Mouse (Mus musculus) neural tube, embryonic 14.5 days (tissue): ENCODE results near the gene Crip1. TPM values are rescaled to one million over a fixed set of nuclear protein-coding genes. Genes with fewer than 3 reads are reported as not detected.

Experiments used
- ATAC-seq: fragments of 200-750 bp; cut with Nextera tagmentation; 2 replicates; pipeline ENCODE4 v1.8.0; 2017; ENCODE audit warnings: low read depth, mild to moderate bottlenecking, moderate TSS enrichment, moderate library complexity
- H3K27ac ChIP-seq: fragments of 300-500 bp; sonication (generic); 2 replicates; pipeline ENCODE4 v1.5.1; 2014; ENCODE audit warnings: low read depth, mild to moderate bottlenecking, control low read depth, low read length, moderate library complexity, mixed read lengths
- H3K27me3 ChIP-seq: fragments of 300-500 bp; sonication (generic); 2 replicates; pipeline ENCODE4 v1.6.1; 2014; ENCODE audit warnings: low read length; ENCODE audit not compliant: control insufficient read depth, insufficient read depth
- H3K36me3 ChIP-seq: fragments of 300-500 bp; sonication (generic); 2 replicates; pipeline ENCODE4 v1.6.1; 2014; ENCODE audit warnings: low read length, mixed read lengths; ENCODE audit not compliant: control insufficient read depth, insufficient read depth
- H3K4me1 ChIP-seq: fragments of 300-500 bp; sonication (generic); 2 replicates; pipeline ENCODE4 v1.6.1; 2014; ENCODE audit warnings: low read length; ENCODE audit not compliant: control insufficient read depth, insufficient read depth
- H3K4me2 ChIP-seq: fragments of 300-500 bp; sonication (generic); 2 replicates; pipeline ENCODE4 v1.6.1; 2014; ENCODE audit warnings: mild to moderate bottlenecking, low read depth, low read length, control low read depth
- H3K4me3 ChIP-seq: fragments of 300-500 bp; sonication (generic); 2 replicates; pipeline ENCODE4 v1.5.1; 2014; ENCODE audit warnings: low read depth, low read length, control low read depth, mixed read lengths
- H3K9ac ChIP-seq: fragments of 300-500 bp; sonication (generic); replicated peaks from 2 replicates; pipeline ENCODE4 v1.6.1; 2014; ENCODE audit warnings: low read depth, mild to moderate bottlenecking, control low read depth, low read length, mixed read lengths
- H3K9me3 ChIP-seq: fragments of 300-500 bp; sonication (generic); 2 replicates; pipeline ENCODE4 v1.6.1; 2016; ENCODE audit warnings: low read length; ENCODE audit not compliant: control insufficient read depth
- WGBS: fragments of 180-500 bp; shearing (Covaris S2); extraction: QIAGEN DNeasy Blood & Tissue Kit; methylation state at CpG from one replicate; pipeline ENCODE4 v1.1.7; 2014; 5-methylcytosine and 5-hydroxymethylcytosine counted together
- polyA plus RNA-seq: library from polyadenylated mRNA; unstranded; fragments of >200 nt; fragmentation: Nextera tagmentation; extraction: Ambion mirVana; gene quantifications from 2 replicates; pipeline ENCODE4 v1.2.1, GENCODE M21; 2014

The Crip1 gene
- polyA plus RNA-seq, 1 experiment from 2014 or later = 11.7 TPM

DNA sequence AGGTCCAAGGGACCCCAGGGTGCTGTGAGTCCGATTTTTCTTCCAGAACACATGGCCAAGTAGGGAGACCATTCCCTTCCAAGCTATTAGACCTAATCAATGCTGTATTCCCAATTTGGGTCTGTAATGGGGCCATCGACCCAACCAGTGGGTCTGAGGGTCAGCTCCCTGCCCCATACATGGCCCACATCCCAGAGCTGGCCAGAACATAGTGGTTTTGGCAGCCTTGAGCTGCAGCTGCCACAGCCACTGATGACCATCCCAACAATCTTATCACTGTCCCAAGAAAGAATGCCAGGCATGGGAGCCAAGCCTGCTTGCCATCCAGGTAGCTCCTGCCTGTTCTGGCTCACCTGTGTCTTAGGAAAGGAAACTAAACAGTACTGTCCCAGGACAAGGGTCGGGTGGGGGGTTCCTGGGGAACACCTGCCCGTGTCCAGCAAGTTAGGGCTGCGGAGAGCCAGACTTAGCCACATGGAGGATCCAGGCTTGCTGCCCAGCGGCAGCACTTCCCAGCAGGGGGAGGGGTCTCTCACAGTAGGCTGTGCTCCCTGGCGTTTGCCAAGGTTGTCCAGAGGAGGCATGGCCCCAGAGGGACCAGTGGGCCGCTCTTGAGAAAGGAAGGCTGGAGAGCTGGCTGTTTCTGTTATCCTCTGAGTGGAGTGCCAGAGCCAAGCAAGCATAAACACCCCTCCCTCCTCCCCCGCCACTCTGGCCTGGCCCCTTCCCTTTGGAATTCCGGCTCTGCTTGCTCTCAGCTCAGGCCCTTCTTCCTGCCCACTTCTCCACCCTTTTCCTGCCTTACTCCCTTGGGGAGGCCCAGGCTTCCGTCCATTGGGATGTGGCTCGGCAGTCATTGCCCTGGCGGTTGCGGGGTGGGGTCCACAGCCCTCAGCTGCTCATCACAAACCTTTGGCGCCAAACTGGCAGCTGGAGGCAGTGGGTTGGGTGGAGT, 3.8 kb upstream of the Crip1 start:
- Histone ChIP-seq H3K9me3 (no peaks in the 10 kb centered on the region), H3K27ac (peak overlapping the region; percentile 64), H3K4me2 (peak overlapping the region; percentile 68), H3K4me3 (peak overlapping the region; percentile 65), H3K36me3 (peaks cover 4% of the 10 kb centered on the region; the same call in 1 of the 2 replicates), H3K9ac (peak overlapping the region; percentile 68), H3K27me3 (no peaks in the 10 kb centered on the region), H3K4me1 (peaks cover 35% of the 10 kb centered on the region)
- no peak for ATAC-seq
- WGBS = 19% methylated on average over 15 of the region's 15 CpGs

DNA sequence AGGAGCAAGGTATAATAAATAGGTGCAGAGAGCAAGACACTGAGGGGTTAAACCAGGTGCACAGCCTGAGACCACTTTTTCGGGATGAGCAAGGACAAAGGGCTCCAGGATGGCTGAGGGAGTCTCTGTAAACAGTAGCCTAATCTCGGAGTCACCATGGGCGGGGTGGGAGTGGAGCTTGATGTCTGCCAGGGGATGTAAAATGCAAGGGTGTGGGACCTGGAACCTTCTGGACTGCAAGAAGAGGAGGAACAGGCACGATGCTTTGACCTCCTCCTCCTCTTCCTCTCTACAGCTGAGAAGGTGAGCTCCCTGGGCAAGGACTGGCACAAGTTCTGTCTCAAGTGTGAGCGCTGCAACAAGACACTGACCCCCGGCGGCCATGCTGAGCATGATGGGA, 3.0 kb upstream of the Crip1 start:
- Histone ChIP-seq H3K9me3 (no peaks in the 10 kb centered on the region), H3K27ac (no peak overlapping the region), H3K36me3 (no peaks in the 10 kb centered on the region), H3K4me3 (peak overlapping the region; percentile 65; the same call in 1 of the 2 replicates), H3K4me2 (peak overlapping the region; percentile 68), H3K9ac (no peak overlapping the region), H3K27me3 (no peaks in the 10 kb centered on the region), H3K4me1 (peaks cover 35% of the 10 kb centered on the region)
- no peak for ATAC-seq
- 64% methylated on average over 7 of the region's 7 CpGs for WGBS

DNA sequence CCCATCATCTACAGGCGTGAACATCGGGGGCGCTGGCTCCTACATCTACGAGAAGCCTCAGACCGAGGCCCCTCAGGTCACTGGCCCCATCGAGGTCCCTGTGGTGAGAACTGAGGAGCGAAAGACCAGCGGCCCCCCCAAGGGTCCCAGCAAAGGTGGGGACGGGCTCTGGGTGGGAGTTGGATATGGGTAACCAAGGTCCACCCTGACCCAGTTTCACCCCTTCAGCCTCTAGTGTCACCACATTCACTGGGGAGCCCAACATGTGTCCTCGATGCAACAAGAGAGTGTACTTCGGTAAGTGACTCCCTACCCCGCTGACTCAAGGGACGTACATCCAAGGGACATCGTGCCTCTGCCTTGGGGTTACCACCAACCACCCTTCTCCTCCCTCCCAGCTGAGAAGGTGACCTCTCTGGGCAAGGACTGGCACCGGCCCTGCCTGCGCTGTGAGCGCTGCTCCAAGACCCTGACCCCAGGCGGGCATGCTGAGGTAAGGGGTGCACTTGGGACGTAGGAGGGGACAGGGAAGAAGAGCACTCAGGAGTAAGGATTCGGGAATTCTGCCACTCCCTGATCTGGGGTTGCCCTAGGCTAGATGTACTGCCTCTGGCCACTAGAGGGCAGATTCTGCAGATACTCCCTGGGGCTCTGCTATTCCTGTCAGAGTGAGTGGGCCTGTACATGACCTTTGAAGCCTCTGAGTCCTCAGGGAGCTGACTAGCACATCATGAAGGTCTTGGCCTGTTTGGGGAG, 1.9 kb upstream of the Crip1 start:
- no peak for ATAC-seq
- H3K4me3 ChIP-seq = no peak overlapping the region
- H3K9me3 ChIP-seq = no peaks in the 10 kb centered on the region
- no peaks in the 10 kb centered on the region for H3K27me3 ChIP-seq
- H3K9ac ChIP-seq = no peak overlapping the region
- 79% methylated on average over 20 of the region's 20 CpGs for whole genome bisulfite sequencing
- no peak overlapping the region for H3K27ac ChIP-seq
- H3K36me3 ChIP-seq = no peaks in the 10 kb centered on the region
- H3K4me1 ChIP-seq = peaks cover 31% of the 10 kb centered on the region
- no peak overlapping the region for H3K4me2 ChIP-seq

DNA sequence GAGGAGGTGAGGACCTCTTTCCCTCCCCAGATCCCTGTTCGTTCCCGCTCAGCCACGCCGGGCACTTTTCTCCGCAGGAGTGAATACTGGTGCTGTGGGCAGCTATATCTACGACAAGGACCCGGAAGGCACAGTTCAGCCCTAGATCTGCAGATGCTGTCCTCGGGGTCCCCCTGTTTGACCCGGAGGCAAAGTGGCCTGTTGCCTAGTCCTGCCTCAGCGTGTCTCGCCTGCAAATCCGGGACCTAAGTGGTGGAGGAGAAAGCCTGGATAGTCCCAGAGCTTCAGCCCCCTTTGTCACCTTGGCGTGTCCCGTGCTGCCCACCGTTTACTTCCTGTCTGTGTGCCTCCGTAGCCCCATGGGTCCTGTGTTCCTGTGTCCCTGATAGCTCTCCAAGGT, 1.2 kb upstream of the Crip1 start:
- no peak overlapping the region for H3K9ac ChIP-seq
- WGBS = 92% methylated on average over 16 of the region's 16 CpGs
- no peaks in the 10 kb centered on the region for H3K27me3 ChIP-seq
- no peaks in the 10 kb centered on the region for H3K9me3 ChIP-seq
- peaks cover 24% of the 10 kb centered on the region for H3K4me1 ChIP-seq
- H3K36me3 ChIP-seq = no peaks in the 10 kb centered on the region
- H3K27ac ChIP-seq = no peak overlapping the region
- ATAC-seq = no peak
- H3K4me2 ChIP-seq = no peak overlapping the region
- no peak overlapping the region for H3K4me3 ChIP-seq

DNA sequence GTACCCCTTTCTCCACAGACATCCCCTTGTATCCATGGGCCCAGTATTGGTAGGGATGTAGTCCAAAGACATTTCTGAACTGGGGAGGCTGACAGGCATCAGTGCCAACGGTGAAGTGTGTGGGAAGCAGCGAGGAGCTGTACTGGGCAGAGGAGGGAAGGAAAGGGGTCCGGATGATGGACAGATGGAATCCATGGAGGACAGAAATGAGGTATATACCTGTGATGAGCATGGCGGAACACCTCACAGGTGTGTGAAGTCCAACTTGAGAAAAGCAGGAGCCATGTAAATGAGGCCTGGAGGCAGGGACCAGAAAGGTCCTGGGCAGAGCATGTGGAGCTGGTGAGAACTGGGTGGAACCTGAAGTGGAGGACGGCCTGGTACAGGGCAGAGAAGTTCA, 525 bp upstream of the Crip1 start:
- Histone ChIP-seq H3K36me3 (no peaks in the 10 kb centered on the region), H3K4me1 (peaks cover 24% of the 10 kb centered on the region), H3K9me3 (no peaks in the 10 kb centered on the region), H3K9ac (no peak overlapping the region), H3K27ac (no peak overlapping the region), H3K4me3 (no peak overlapping the region), H3K27me3 (no peaks in the 10 kb centered on the region), H3K4me2 (no peak overlapping the region)
- no peak for ATAC-seq
- 91% methylated on average over 5 of the region's 5 CpGs for WGBS

DNA sequence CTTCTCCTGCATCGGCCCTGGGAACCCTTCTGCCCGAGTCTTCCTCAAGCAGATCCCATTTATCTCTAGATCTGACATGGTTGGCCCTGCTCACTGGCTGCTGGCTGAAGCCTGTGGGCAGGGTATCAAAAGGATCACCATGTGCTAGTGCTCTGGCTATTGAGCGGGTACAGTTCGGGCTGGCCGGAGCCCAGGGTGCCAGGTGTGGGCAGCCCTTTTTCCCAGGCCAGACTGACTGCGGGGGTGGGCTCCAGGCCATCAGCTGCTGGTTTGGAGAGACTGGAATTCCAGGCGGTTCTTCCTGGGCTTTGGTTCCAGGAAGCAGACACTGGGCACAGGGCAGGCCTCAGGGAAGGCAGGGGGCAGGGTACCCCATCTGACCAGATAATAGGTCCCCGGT, 1.4 kb downstream of the Crip1 start:
- H3K4me1 ChIP-seq = peaks cover 14% of the 10 kb centered on the region
- no peak for ATAC-seq
- 64% methylated on average over 8 of the region's 8 CpGs for WGBS

DNA sequence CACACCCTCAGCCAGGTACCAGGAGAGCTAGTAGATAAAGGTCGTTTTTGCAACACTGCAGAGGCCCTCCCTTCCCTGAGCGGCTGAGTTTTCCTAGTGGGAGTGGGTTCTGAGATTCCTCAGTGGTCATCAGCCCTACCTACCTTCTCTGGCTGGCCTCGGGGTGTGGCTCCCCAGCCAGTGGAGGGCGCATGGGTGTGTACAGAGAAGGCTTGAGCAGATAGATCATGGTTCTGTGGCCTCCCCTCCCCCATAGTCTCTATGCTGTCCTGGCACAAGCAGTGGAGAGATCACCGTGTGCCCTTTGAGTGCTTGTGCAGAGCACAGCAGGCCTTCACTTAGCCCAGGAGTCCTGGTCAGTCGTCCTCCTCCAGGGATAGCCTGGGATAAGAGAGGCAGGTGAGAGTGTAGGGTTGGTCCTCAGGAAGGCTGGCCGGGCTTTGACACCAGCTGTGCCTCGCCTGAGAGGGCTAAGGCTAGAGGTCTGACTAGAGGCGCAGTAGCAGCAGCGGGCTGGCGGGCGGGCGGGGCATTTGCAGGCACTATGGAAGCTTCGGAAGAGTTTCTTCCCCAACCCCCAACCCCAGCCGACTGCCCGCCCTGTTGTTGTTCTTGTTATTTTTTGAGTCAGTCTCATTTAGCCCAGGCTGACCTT, 2.4 kb downstream of the Crip1 start:
- no peaks in the 10 kb centered on the region for H3K9me3 ChIP-seq
- no peak overlapping the region for H3K27ac ChIP-seq
- no peak overlapping the region for H3K4me2 ChIP-seq
- H3K4me3 ChIP-seq = no peak overlapping the region
- ATAC-seq = no peak
- peaks cover 7% of the 10 kb centered on the region for H3K4me1 ChIP-seq
- no peak overlapping the region for H3K9ac ChIP-seq
- H3K36me3 ChIP-seq = no peaks in the 10 kb centered on the region
- H3K27me3 ChIP-seq = no peaks in the 10 kb centered on the region
- WGBS = 39% methylated on average over 16 of the region's 16 CpGs

More for the DNA sequence above, 1.4 kb downstream of the Crip1 start:
- no peak overlapping the region for H3K27ac ChIP-seq
- H3K36me3 ChIP-seq = no peaks in the 10 kb centered on the region
- H3K4me3 ChIP-seq = no peak overlapping the region
- no peaks in the 10 kb centered on the region for H3K9me3 ChIP-seq
- H3K9ac ChIP-seq = no peak overlapping the region
- H3K27me3 ChIP-seq = no peaks in the 10 kb centered on the region
- no peak overlapping the region for H3K4me2 ChIP-seq

DNA sequence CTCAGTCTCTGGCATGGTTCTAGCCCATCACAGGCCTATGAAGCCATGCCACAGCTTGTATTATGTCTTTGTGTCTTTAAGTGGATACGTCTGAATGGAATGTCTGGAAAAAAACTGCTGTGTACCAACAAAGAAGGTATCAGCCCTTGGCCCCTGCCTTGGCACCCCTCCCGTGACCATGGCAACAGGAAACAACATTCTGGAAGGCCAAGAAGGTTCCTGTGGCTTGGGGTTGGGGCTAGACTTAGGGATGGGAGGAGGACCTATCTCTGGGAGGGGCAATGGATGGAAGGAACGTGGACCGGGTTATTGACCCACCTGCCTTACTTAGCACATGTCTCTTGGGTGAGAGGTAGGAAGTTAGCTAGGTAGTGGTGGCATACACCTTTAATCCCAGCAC, 3.2 kb downstream of the Crip1 start:
- no peaks in the 10 kb centered on the region for H3K9me3 ChIP-seq
- no peak overlapping the region for H3K4me3 ChIP-seq
- 66% methylated on average over 4 of the region's 4 CpGs for WGBS
- H3K36me3 ChIP-seq = no peaks in the 10 kb centered on the region
- H3K27ac ChIP-seq = no peak overlapping the region
- H3K9ac ChIP-seq = no peak overlapping the region
- no peak for ATAC-seq
- H3K27me3 ChIP-seq = no peaks in the 10 kb centered on the region
- H3K4me1 ChIP-seq = peaks cover 7% of the 10 kb centered on the region
- H3K4me2 ChIP-seq = no peak overlapping the region
